Mouse (Mus musculus) CH12.LX (cell line): ENCODE data around the gene Uso1. TPM values are rescaled to one million over a fixed set of nuclear protein-coding genes. Genes with fewer than 3 reads are reported as not detected.
"Not testable (repeated sequence)": the region's sequence is repeated elsewhere in the genome, so short reads cannot be mapped to it uniquely, and the experiment has no call there.

Experiments used
- DNase-seq: peaks from one replicate; pipeline ENCODE4 v3.0.0-alpha.2; 2013; ENCODE audit errors: extremely low read depth
- H3K27ac ChIP-seq: 2 replicates; pipeline ENCODE4 v1.5.1; 2012; ENCODE audit warnings: low read depth, mild to moderate bottlenecking, control low read depth, moderate library complexity; ENCODE audit not compliant: insufficient read depth
- H3K27me3 ChIP-seq: replicated peaks from 2 replicates; pipeline ENCODE3; 2012; ENCODE audit warnings: inconsistent platforms
- H3K36me3 ChIP-seq, 2 experiments: replicated peaks in 1 of 2; 2 replicates each; pipeline versions ENCODE3 to v1.6.1; 2012; ENCODE audit warnings: inconsistent platforms in 1 of 2, low read length in 1 of 2, mild to moderate bottlenecking in 1 of 2, mixed read lengths in 1 of 2, moderate library complexity in 1 of 2; ENCODE audit not compliant: control insufficient read depth in 1 of 2, insufficient read depth in 1 of 2
- H3K4me1 ChIP-seq, 2 experiments: 2 replicates each; pipeline ENCODE4 v1.6.1; 2012; ENCODE audit warnings: inconsistent platforms in 1 of 2, moderate library complexity in 1 of 2; ENCODE audit not compliant: insufficient read depth in 2 of 2, control insufficient read depth in 1 of 2
- H3K4me2 ChIP-seq: 2 replicates; pipeline ENCODE4 v1.6.1; 2012; ENCODE audit warnings: low read depth, mild to moderate bottlenecking, control low read depth; ENCODE audit not compliant: poor library complexity, insufficient read depth, severe bottlenecking
- H3K4me3 ChIP-seq, 3 experiments: fragments of 150-350 bp in 1 of 3; sonication (generic) in 1 of 3; replicated peaks in 1 of 3; 2 replicates each; pipeline versions ENCODE3 to v1.5.1; 2011 to 2012; ENCODE audit warnings: low read depth in 2 of 3, low read length in 2 of 3, mild to moderate bottlenecking in 2 of 3, moderate library complexity in 2 of 3, control low read depth in 1 of 3, improper control_type of control experiment in 1 of 3, inconsistent platforms in 1 of 3, mixed read lengths in 1 of 3; ENCODE audit not compliant: poor library complexity in 1 of 3
- H3K79me2 ChIP-seq: replicated peaks from 2 replicates; pipeline ENCODE4 v1.6.1; 2012; ENCODE audit warnings: mild to moderate bottlenecking, moderate library complexity; ENCODE audit not compliant: control insufficient read depth, poor library complexity, insufficient read depth, severe bottlenecking; ENCODE audit errors: extremely low read depth
- H3K9ac ChIP-seq: 2 replicates; pipeline ENCODE4 v1.6.1; 2012; ENCODE audit warnings: low read depth, mild to moderate bottlenecking, control low read depth, moderate library complexity; ENCODE audit not compliant: insufficient read depth
- H3K9me3 ChIP-seq: replicated peaks from 2 replicates; pipeline ENCODE3; 2012; ENCODE audit warnings: low read length, inconsistent platforms, mixed read lengths
- CTCF ChIP-seq, 2 experiments: IDR thresholded peaks in 1 of 2; conservative IDR thresholded peaks in 1 of 2; 2 replicates each; pipeline ENCODE4 v1.5.1; 2011 to 2012; ENCODE audit warnings: low read depth in 2 of 2, low read length in 2 of 2, improper control_type of control experiment in 1 of 2, inconsistent platforms in 1 of 2, mild to moderate bottlenecking in 1 of 2, moderate library complexity in 1 of 2
- ELF1 ChIP-seq: IDR thresholded peaks from 2 replicates; pipeline ENCODE4 v1.6.1; 2014; ENCODE audit warnings: low read depth, mild to moderate bottlenecking, inconsistent platforms, low read length, improper control_type of control experiment
- HCFC1 ChIP-seq: IDR thresholded peaks from 2 replicates; pipeline ENCODE4 v1.6.1; 2012; ENCODE audit warnings: low read depth, mild to moderate bottlenecking, inconsistent platforms, low read length, improper control_type of control experiment
- IRF4 ChIP-seq: IDR thresholded peaks from 2 replicates; pipeline ENCODE4 v1.6.1; 2014; ENCODE audit warnings: low read depth, mild to moderate bottlenecking, inconsistent platforms, low read length, improper control_type of control experiment
- JUN ChIP-seq: IDR thresholded peaks from 2 replicates; pipeline ENCODE4 v1.6.1; 2011; ENCODE audit warnings: low read depth, mild to moderate bottlenecking, low read length, improper control_type of control experiment, moderate library complexity; ENCODE audit not compliant: insufficient read depth
- MXI1 ChIP-seq: IDR thresholded peaks from 2 replicates; pipeline ENCODE4 v1.6.1; 2011; ENCODE audit warnings: mild to moderate bottlenecking, low read depth, low read length, improper control_type of control experiment
- MYC ChIP-seq: IDR thresholded peaks from 2 replicates; pipeline ENCODE4 v1.6.1; 2011; ENCODE audit warnings: low read depth, mild to moderate bottlenecking, improper control_type of control experiment, low read length
- NELFE ChIP-seq: IDR thresholded peaks from 2 replicates; pipeline ENCODE4 v1.6.1; 2011; ENCODE audit warnings: low read depth, low read length, improper control_type of control experiment
- POLR2AphosphoS2 ChIP-seq: IDR thresholded peaks from 2 replicates; pipeline ENCODE4 v1.6.1; 2011; ENCODE audit warnings: low read depth, low read length, improper control_type of control experiment
- RAD21 ChIP-seq: IDR thresholded peaks from 2 replicates; pipeline ENCODE4 v1.6.1; 2011; ENCODE audit warnings: low read depth, mild to moderate bottlenecking, low read length, improper control_type of control experiment, moderate library complexity
- SMC3 ChIP-seq: IDR thresholded peaks from 2 replicates; pipeline ENCODE4 v1.6.1; 2011; ENCODE audit warnings: low read depth, low read length, improper control_type of control experiment
- TBP ChIP-seq: conservative IDR thresholded peaks from 2 replicates; pipeline ENCODE4 v1.6.1; 2011; ENCODE audit warnings: low read depth, low read length, improper control_type of control experiment
- USF2 ChIP-seq: conservative IDR thresholded peaks from 2 replicates; pipeline ENCODE4 v1.6.1; 2011; ENCODE audit warnings: low read depth, low read length, improper control_type of control experiment
- ZKSCAN1 ChIP-seq: IDR thresholded peaks from 2 replicates; pipeline ENCODE4 v1.6.1; 2012; ENCODE audit warnings: low read depth, inconsistent platforms, low read length, improper control_type of control experiment, borderline replicate concordance
- dilution Hi-C: fragments of 300-500 bp; cut with MboI; formaldehyde crosslinking; loops from 2 replicates; pipeline ENCODE4 v1.14.3; 2020; ENCODE audit warnings: low sequenced_read_pairs; ENCODE audit not compliant: extremely low pct_unique_long_range_greater_than_20kb, extremely low pct_ligation_motif_present
- in situ Hi-C: fragments of 300-500 bp; cut with MboI; formaldehyde crosslinking; loops from 3 replicates; pipeline ENCODE4 v1.14.3; 2019; ENCODE audit warnings: low sequenced_read_pairs, low pct_ligation_motif_present, low pct_unique_long_range_greater_than_20kb, mixed read lengths
- polyA plus RNA-seq: library from polyadenylated mRNA; unstranded; fragments of >175 nt; gene quantifications from 2 replicates; pipeline ENCODE4 v1.2.1, GENCODE M21; 2012; ENCODE audit warnings: low read depth; ENCODE audit not compliant: insufficient read length
- total RNA-seq, 2 experiments: library from RNA; depleted of rRNA; stranded (reverse); fragments of 300-350 nt in 1 of 2; fragments of >200 nt in 1 of 2; gene quantifications; 2 replicates each; pipeline ENCODE4 v1.2.3; 2012 to 2014

The Uso1 gene
- total and polyA plus RNA-seq, 3 experiments: 19.9 to 63.7 (median 20.9) TPM

GRCm38 (mm10) chr5:92183071-92183830, 45.5 kb downstream of the Uso1 start (continued):
- TF ChIP-seq MXI1 (no peak), NELFE (no peak), IRF4 (no peak)

DNA sequence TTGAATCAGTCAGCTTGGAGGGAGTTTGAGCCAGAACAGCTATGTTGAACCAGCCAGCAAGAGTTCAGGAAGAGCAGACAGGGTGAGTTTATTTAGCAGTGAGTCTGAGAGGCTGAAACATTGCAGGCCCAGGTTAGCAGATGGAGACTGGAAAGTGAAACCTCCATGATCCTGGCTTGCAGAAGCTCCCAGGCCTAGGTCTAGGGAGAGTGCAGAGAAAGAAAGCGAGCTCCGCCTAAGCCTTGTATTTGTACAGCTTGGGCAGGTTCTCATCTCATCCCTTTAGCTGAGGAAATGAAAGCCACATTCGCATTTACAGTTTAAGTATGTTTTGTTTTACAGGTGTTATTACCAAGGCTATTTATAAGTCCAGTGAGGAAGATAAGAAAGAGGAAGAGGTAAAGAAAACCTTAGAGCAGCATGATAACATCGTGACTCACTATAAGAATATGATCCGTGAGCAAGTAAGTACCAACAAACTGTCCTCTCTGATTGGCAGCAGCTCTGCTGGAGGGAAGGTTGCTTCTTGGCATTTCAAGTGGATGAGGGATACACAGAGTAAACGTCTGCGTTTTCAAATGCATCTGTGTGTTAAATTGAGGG, 51.2 kb downstream of the Uso1 start:
- no peak overlapping the region for H3K9ac ChIP-seq
- dilution Hi-C loops (no loop called here), in situ Hi-C loops (loop anchor here (10.0 kb wide), 1 partner anchor 46 kb away; no protein-coding TSS in a partner anchor)
- DNase-seq: no peak
- no peak overlapping the region for H3K4me3 ChIP-seq
- H3K27me3 ChIP-seq: no peaks in the 10 kb centered on the region
- no peak for TF ChIP-seq ZKSCAN1
- no peak for TF ChIP-seq IRF4
- no peak for TF ChIP-seq HCFC1
- no peak for TF ChIP-seq TBP
- TF ChIP-seq MYC: no peak
- no peak for TF ChIP-seq POLR2AphosphoS2
- TF ChIP-seq ELF1: no peak
- TF ChIP-seq USF2: no peak
- no peak for TF ChIP-seq JUN
- no peaks in the 10 kb centered on the region for H3K79me2 ChIP-seq
- H3K36me3 ChIP-seq: peaks cover 43 to 82% of the 10 kb centered on the region in 2 experiments
- peaks cover 11% of the 10 kb centered on the region for H3K9me3 ChIP-seq
- H3K4me1 ChIP-seq: peaks cover 0 to 13% of the 10 kb centered on the region in 2 experiments; a peak in 2 of 4 replicates
- H3K4me2 ChIP-seq: no peak overlapping the region
- no peak overlapping the region for H3K27ac ChIP-seq

- H3K4me3 ChIP-seq, dilution Hi-C loops, H3K27ac ChIP-seq, H3K9me3 ChIP-seq, H3K4me2 ChIP-seq, H3K79me2 ChIP-seq, H3K27me3 ChIP-seq, in situ Hi-C loops, H3K9ac ChIP-seq, H3K4me1 ChIP-seq: not testable (repeated sequence)
- peak; percentile 27 for DNase-seq
- H3K36me3 ChIP-seq: peaks cover 64 to 90% of the 10 kb centered on the region in 2 experiments
- TF ChIP-seq RAD21: peak; percentile 55
- TF ChIP-seq CTCF (conservative IDR thresholded peaks at IDR 0.05 in 1 of 2, IDR thresholded peaks at IDR 0.05 in 1 of 2; ENCODE audit: low read depth in 2 of 2, low read length in 2 of 2): peak in 1 of 2 experiments; percentile 71; a peak in 3 of 4 replicates
- TF ChIP-seq SMC3: peak; percentile 74
These were observed 58.0 kb downstream of the Uso1 start for GRCm38 (mm10) chr5:92195716-92196115.
